ENCODE assay signal across 8 mouse cellular contexts in the genomic region with DNA sequence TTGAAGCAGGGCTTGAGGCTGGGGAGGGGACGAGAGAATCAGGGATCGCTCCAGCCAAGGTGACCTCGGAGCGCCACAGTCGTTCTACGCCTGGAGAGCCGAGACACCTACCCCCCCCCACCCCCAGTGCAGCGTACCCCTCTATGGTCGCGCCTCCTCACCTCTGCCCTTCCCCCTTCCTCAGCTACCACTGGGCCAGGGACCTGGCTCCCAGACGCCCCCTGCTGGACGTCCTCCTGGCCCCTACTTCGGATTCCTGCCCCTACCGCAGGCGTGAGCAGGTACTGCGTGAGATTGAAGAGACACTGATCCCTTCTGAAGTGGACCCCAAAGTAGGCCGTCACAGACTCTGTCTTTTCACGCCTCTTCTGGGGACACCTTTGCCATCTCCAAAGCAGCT. TPM values are rescaled to one million over a fixed set of nuclear protein-coding genes. Genes with fewer than 3 reads are reported as not detected.
DNase-seq lines count a peak whose midpoint lies in the region; ATAC-seq and TF ChIP-seq lines count a peak whose summit lies in the region.

No protein-coding gene starts in this region.

- peak; percentile 11 for ATAC-seq in embryonic facial prominence, embryonic 11.5 days (replicated peaks; ENCODE audit: insufficient number of reproducible peaks, low FRiP score, low TSS enrichment, low read depth)
- peak; percentile 20; the same call in 1 of the 2 replicates for ATAC-seq in heart, embryonic 13.5 days (ENCODE audit: extremely low read depth, insufficient number of reproducible peaks, low FRiP score, low TSS enrichment)
- peak; percentile 42; the same call in 1 of the 2 replicates for ATAC-seq in kidney, embryonic 16.5 days (ENCODE audit: low FRiP score, low TSS enrichment)
- ATAC-seq in liver, embryonic 13.5 days (ENCODE audit: low read depth) = peak; percentile 48; the same call in 1 of the 2 replicates

- peak; percentile 85 for TF ChIP-seq CTCF in testis, adult 2 months (IDR thresholded peaks at IDR 0.05; ENCODE audit: control insufficient read depth, insufficient read depth, insufficient replicate concordance, low read depth, low read length)

- no peaks in the 10 kb centered on the region for H3K9me3 ChIP-seq in embryonic facial prominence, embryonic 11.5 days (replicated peaks; ENCODE audit: control insufficient read depth, low read length)
- H3K9me3 ChIP-seq in heart, embryonic 13.5 days = no peaks in the 10 kb centered on the region
- no peaks in the 10 kb centered on the region for H3K9me3 ChIP-seq in kidney, embryonic 16.5 days (ENCODE audit: low read length)
- no peaks in the 10 kb centered on the region for H3K9me3 ChIP-seq in liver, embryonic 13.5 days (replicated peaks)

- DNase-seq in 3T3-L1 (ENCODE audit: low read depth, low spot score) = peak; percentile 46
- peak; percentile 93 for DNase-seq in adrenal gland, postnatal 14 days
- DNase-seq in embryonic facial prominence, embryonic 11.5 days (ENCODE audit: low spot score) = peak; percentile 95
- peak; percentile 49 for DNase-seq in liver, embryonic 13.5 days
- DNase-seq in neural tube, embryonic 10.5 days (ENCODE audit: extremely low spot score, low spot score) = peak; percentile 89

- peaks cover 9% of the 10 kb centered on the region for H3K4me1 ChIP-seq in embryonic facial prominence, embryonic 11.5 days (ENCODE audit: control insufficient read depth, insufficient read depth, low read length)
- H3K4me1 ChIP-seq in heart, embryonic 13.5 days = peaks cover 24% of the 10 kb centered on the region
- H3K4me1 ChIP-seq in kidney, embryonic 16.5 days (ENCODE audit: insufficient read depth, low read length) = peaks cover 21% of the 10 kb centered on the region
- peaks cover 18% of the 10 kb centered on the region for H3K4me1 ChIP-seq in liver, embryonic 13.5 days (replicated peaks)
- H3K4me1 ChIP-seq in testis, adult 2 months (ENCODE audit: control insufficient read depth, insufficient read depth, low read length) = peaks cover 15% of the 10 kb centered on the region

- H3K4me2 ChIP-seq in embryonic facial prominence, embryonic 11.5 days (ENCODE audit: low read depth, low read length) = peak overlapping the region; percentile 99
- H3K4me2 ChIP-seq in heart, embryonic 13.5 days = peak overlapping the region; percentile 99
- peak overlapping the region; percentile 99 for H3K4me2 ChIP-seq in kidney, embryonic 16.5 days (replicated peaks; ENCODE audit: low read depth, low read length)
- peak overlapping the region; percentile 84 for H3K4me2 ChIP-seq in liver, embryonic 13.5 days

- no peaks in the 10 kb centered on the region for H3K36me3 ChIP-seq in embryonic facial prominence, embryonic 11.5 days (replicated peaks; ENCODE audit: control insufficient read depth, insufficient read depth, low read depth, low read length)
- no peaks in the 10 kb centered on the region for H3K36me3 ChIP-seq in heart, embryonic 13.5 days
- no peaks in the 10 kb centered on the region for H3K36me3 ChIP-seq in kidney, embryonic 16.5 days (ENCODE audit: insufficient read depth, low read length)
- H3K36me3 ChIP-seq in liver, embryonic 13.5 days = no peaks in the 10 kb centered on the region
- H3K36me3 ChIP-seq in testis, adult 2 months (ENCODE audit: control insufficient read depth, insufficient read depth, low read length) = no peaks in the 10 kb centered on the region

- peaks cover 42% of the 10 kb centered on the region for H3K27me3 ChIP-seq in embryonic facial prominence, embryonic 11.5 days (ENCODE audit: control insufficient read depth, insufficient read depth, low read length)
- H3K27me3 ChIP-seq in heart, embryonic 13.5 days (replicated peaks) = peaks cover 90% of the 10 kb centered on the region
- H3K27me3 ChIP-seq in kidney, embryonic 16.5 days (ENCODE audit: insufficient read depth, low read length) = peaks cover 55% of the 10 kb centered on the region
- H3K27me3 ChIP-seq in liver, embryonic 13.5 days = peaks cover 97% of the 10 kb centered on the region
- H3K27me3 ChIP-seq in testis, adult 2 months (ENCODE audit: control insufficient read depth, insufficient read depth, low read length) = no peaks in the 10 kb centered on the region

- no peak overlapping the region for H3K27ac ChIP-seq in embryonic facial prominence, embryonic 11.5 days (replicated peaks; ENCODE audit: low read depth, low read length)
- H3K27ac ChIP-seq in heart, embryonic 13.5 days (replicated peaks) = no peak overlapping the region
- peak overlapping the region; percentile 89 for H3K27ac ChIP-seq in kidney, embryonic 16.5 days (ENCODE audit: low read length)
- no peak overlapping the region for H3K27ac ChIP-seq in liver, embryonic 13.5 days
- no peak overlapping the region for H3K27ac ChIP-seq in testis, adult 2 months (ENCODE audit: control insufficient read depth, insufficient read depth, low read depth, low read length)

- WGBS in embryonic facial prominence, embryonic 11.5 days = 2% methylated on average over 17 of the region's 18 CpGs
- 0% methylated on average over 15 of the region's 18 CpGs for WGBS in heart, embryonic 13.5 days
- WGBS in kidney, embryonic 16.5 days = under 1% methylated on average over 18 of the region's 18 CpGs
- under 1% methylated on average over 18 of the region's 18 CpGs for WGBS in liver, embryonic 13.5 days (ENCODE audit: insufficient replicate concordance)

- peak overlapping the region; percentile 63 for H3K4me3 ChIP-seq in embryonic facial prominence, embryonic 11.5 days (ENCODE audit: low read depth, low read length)
- H3K4me3 ChIP-seq in heart, embryonic 13.5 days = peak overlapping the region; percentile 72
- peak overlapping the region; percentile 64 for H3K4me3 ChIP-seq in kidney, embryonic 16.5 days (ENCODE audit: low read length)
- H3K4me3 ChIP-seq in liver, embryonic 13.5 days (replicated peaks) = peak overlapping the region; percentile 59
- H3K4me3 ChIP-seq in testis, adult 2 months (ENCODE audit: control insufficient read depth, low read depth, low read length) = no peak overlapping the region; the same call in 1 of the 2 replicates

- H3K9ac ChIP-seq in embryonic facial prominence, embryonic 11.5 days (replicated peaks; ENCODE audit: low read length) = peak overlapping the region; percentile 74
- H3K9ac ChIP-seq in heart, embryonic 13.5 days = peak overlapping the region; percentile 81
- peak overlapping the region; percentile 72 for H3K9ac ChIP-seq in kidney, embryonic 16.5 days (replicated peaks; ENCODE audit: low read length)
- no peak overlapping the region for H3K9ac ChIP-seq in liver, embryonic 13.5 days

- TF ChIP-seq POLR2A in testis, adult 2 months (IDR thresholded peaks at IDR 0.05; ENCODE audit: control insufficient read depth, low read depth, low read length) = no peak

RNA-seq across cellular contexts. Expression of gene Srcin1, which starts 0.3 kb away (rescaled TPM):
- total RNA-seq in adrenal gland, postnatal 14 days (2021) = 9.2 and 10.1 TPM in 2 replicates
- polyA plus RNA-seq in embryonic facial prominence, embryonic 11.5 days (2014; fragmentation: Nextera tagmentation; extraction: Ambion mirVana) = 0.55 and 0.56 TPM in 2 replicates
- polyA plus RNA-seq in heart, embryonic 13.5 days (2015; fragmentation: Nextera tagmentation; extraction: Ambion mirVana) = 0.03 and 0.08 TPM in 2 replicates
- polyA plus RNA-seq in kidney, embryonic 16.5 days (2015; fragmentation: Nextera tagmentation; extraction: Ambion mirVana) = 1.0 and 1.1 TPM in 2 replicates
- 0.01 TPM in 1 of 2 replicates, not detected in the other for polyA plus RNA-seq in liver, embryonic 13.5 days (2015; fragmentation: Nextera tagmentation; extraction: Ambion mirVana)
- 35.5 and 47.1 TPM in 2 replicates for polyA plus RNA-seq in testis, adult 2 months (2012; rRNA removed)

RNA-seq across cellular contexts. Expression of gene Epop, which starts 53.9 kb away (rescaled TPM):
- 6.3 and 6.4 TPM in 2 replicates for total RNA-seq in adrenal gland, postnatal 14 days (2021)
- polyA plus RNA-seq in embryonic facial prominence, embryonic 11.5 days (2014; fragmentation: Nextera tagmentation; extraction: Ambion mirVana) = 9.0 and 9.7 TPM in 2 replicates
- polyA plus RNA-seq in heart, embryonic 13.5 days (2015; fragmentation: Nextera tagmentation; extraction: Ambion mirVana) = 1.1 and 1.4 TPM in 2 replicates
- 2.3 and 2.5 TPM in 2 replicates for polyA plus RNA-seq in kidney, embryonic 16.5 days (2015; fragmentation: Nextera tagmentation; extraction: Ambion mirVana)
- 0.65 and 0.69 TPM in 2 replicates for polyA plus RNA-seq in liver, embryonic 13.5 days (2015; fragmentation: Nextera tagmentation; extraction: Ambion mirVana)
- 0.47 and 0.58 TPM in 2 replicates for polyA plus RNA-seq in testis, adult 2 months (2012; rRNA removed)

Comparison
In these comparisons a context has a peak if more than half of its experiments do, and no peak if none do; other contexts are left out.
1. RNA of gene Srcin1, which starts 0.3 kb away (polyA plus RNA-seq): 35.5 to 47.1 TPM in testis, adult 2 months; 1.0 to 1.1 TPM in kidney, embryonic 16.5 days, 0.55 to 0.56 TPM in embryonic facial prominence, embryonic 11.5 days, 0.03 to 0.08 TPM in heart, embryonic 13.5 days and 0.01 TPM in liver, embryonic 13.5 days; every median in the first group is over 10 times any median in the second.
2. Peak in every context shown above with its lines, with median percentiles within 50 percentile points of each other: DNase-seq, ATAC-seq and H3K4me2 ChIP-seq.